Mouse (Mus musculus) midbrain, embryonic 16.5 days (tissue): Measurements from ENCODE around the gene H1f0. TPM values are rescaled to one million over a fixed set of nuclear protein-coding genes. Genes with fewer than 3 reads are reported as not detected.

Source experiments
- ATAC-seq: fragments of 200-750 bp; cut with Nextera tagmentation; 2 replicates; pipeline ENCODE4 v1.8.0; 2017; ENCODE audit warnings: moderate TSS enrichment
- H3K27ac ChIP-seq: fragments of 300-500 bp; sonication (generic); 2 replicates; pipeline ENCODE4 v1.5.1; 2014; ENCODE audit warnings: mild to moderate bottlenecking, low read length, mixed read lengths
- H3K27me3 ChIP-seq: fragments of 300-500 bp; sonication (generic); 2 replicates; pipeline ENCODE4 v1.6.1; 2014; ENCODE audit warnings: low read depth, low read length, mixed read lengths; ENCODE audit not compliant: control insufficient read depth, insufficient read depth
- H3K36me3 ChIP-seq: fragments of 300-500 bp; sonication (generic); 2 replicates; pipeline ENCODE4 v1.6.1; 2014; ENCODE audit warnings: mild to moderate bottlenecking, low read length, moderate library complexity, mixed read lengths; ENCODE audit not compliant: control insufficient read depth, insufficient read depth
- H3K4me1 ChIP-seq: fragments of 300-500 bp; sonication (generic); 2 replicates; pipeline ENCODE4 v1.6.1; 2014; ENCODE audit warnings: mild to moderate bottlenecking, low read length, mixed read lengths; ENCODE audit not compliant: control insufficient read depth, insufficient read depth
- H3K4me2 ChIP-seq: fragments of 300-500 bp; sonication (generic); 2 replicates; pipeline ENCODE4 v1.6.1; 2014; ENCODE audit warnings: mild to moderate bottlenecking, low read length, mixed read lengths
- H3K4me3 ChIP-seq: fragments of 300-500 bp; sonication (generic); 2 replicates; pipeline ENCODE4 v1.5.1; 2014; ENCODE audit warnings: low read depth, mild to moderate bottlenecking, low read length, moderate library complexity, mixed read lengths
- H3K9ac ChIP-seq: fragments of 300-500 bp; sonication (generic); 2 replicates; pipeline ENCODE4 v1.6.1; 2014; ENCODE audit warnings: low read depth, low read length, mixed read lengths
- H3K9me3 ChIP-seq: fragments of 300-500 bp; sonication (generic); replicated peaks from 2 replicates; pipeline ENCODE4 v1.6.1; 2014; ENCODE audit warnings: mild to moderate bottlenecking, low read length, mixed read lengths; ENCODE audit not compliant: control insufficient read depth, poor library complexity, severe bottlenecking
- WGBS: fragments of 180-500 bp; shearing (Covaris S2); extraction: QIAGEN DNeasy Blood & Tissue Kit; methylation state at CpG from one replicate; pipeline ENCODE4 v1.1.7; 2014; 5-methylcytosine and 5-hydroxymethylcytosine counted together
- polyA plus RNA-seq: library from polyadenylated mRNA; unstranded; fragments of >200 nt; fragmentation: Nextera tagmentation; extraction: Ambion mirVana; gene quantifications from 2 replicates; pipeline ENCODE4 v1.2.1, GENCODE M21; 2015

H1f0 gene
- polyA plus RNA-seq, 1 experiment from 2014 or later = 167 TPM

DNA sequence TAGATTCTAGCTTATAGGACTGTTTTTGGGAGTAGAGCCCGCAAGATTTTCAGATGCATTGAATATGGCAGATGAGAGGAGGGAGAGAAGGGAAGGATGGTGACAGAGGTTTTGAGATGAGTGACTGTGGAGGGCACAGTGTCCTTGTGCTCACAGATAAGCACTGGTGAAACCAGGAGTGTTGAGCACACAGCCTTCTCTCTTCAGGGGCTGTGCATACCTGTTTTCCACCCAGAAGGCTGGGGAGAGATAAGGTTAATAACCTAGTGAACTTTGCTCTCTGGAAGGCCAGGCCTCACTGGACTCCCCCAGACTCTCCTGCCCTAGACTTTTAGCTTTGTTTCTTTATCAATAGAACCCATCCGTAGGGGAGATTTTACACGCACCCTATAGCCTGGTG, 40.2 kb downstream of the H1f0 start:
- H3K9me3 ChIP-seq = no peaks in the 10 kb centered on the region
- H3K4me2 ChIP-seq = no peak overlapping the region
- H3K27me3 ChIP-seq = no peaks in the 10 kb centered on the region
- peaks cover 2% of the 10 kb centered on the region for H3K4me1 ChIP-seq
- no peak overlapping the region for H3K4me3 ChIP-seq
- no peak overlapping the region for H3K9ac ChIP-seq
- H3K27ac ChIP-seq = no peak overlapping the region
- no peaks in the 10 kb centered on the region for H3K36me3 ChIP-seq
- no peak for ATAC-seq
- WGBS = 83% methylated on average over 3 of the region's 3 CpGs

GRCm38 (mm10) chr15:79071117-79072039, 43.1 kb downstream of the H1f0 start:
- Histone ChIP-seq H3K9me3 (no peaks in the 10 kb centered on the region), H3K4me3 (no peak overlapping the region)
- WGBS = 65% methylated on average over 5 of the region's 5 CpGs

GRCm38 (mm10) chr15:79073752-79074151, 45.5 kb downstream of the H1f0 start:
- Histone ChIP-seq H3K27me3 (no peaks in the 10 kb centered on the region), H3K4me2 (no peak overlapping the region), H3K4me3 (no peak overlapping the region), H3K4me1 (peaks cover 16% of the 10 kb centered on the region), H3K27ac (no peak overlapping the region), H3K9ac (no peak overlapping the region), H3K9me3 (no peaks in the 10 kb centered on the region), H3K36me3 (peaks cover under 1% of the 10 kb centered on the region; the same call in 1 of the 2 replicates)
- 0 out of 2 replicates have a peak, but pooled peaks have one; percentile 42 for ATAC-seq

More at GRCm38 (mm10) chr15:79071117-79072039, 43.1 kb downstream of the H1f0 start:
- Histone ChIP-seq H3K27ac (no peak overlapping the region), H3K4me1 (peaks cover 13% of the 10 kb centered on the region), H3K9ac (no peak overlapping the region), H3K4me2 (no peak overlapping the region), H3K36me3 (no peaks in the 10 kb centered on the region), H3K27me3 (no peaks in the 10 kb centered on the region)
- ATAC-seq = no peak

DNA sequence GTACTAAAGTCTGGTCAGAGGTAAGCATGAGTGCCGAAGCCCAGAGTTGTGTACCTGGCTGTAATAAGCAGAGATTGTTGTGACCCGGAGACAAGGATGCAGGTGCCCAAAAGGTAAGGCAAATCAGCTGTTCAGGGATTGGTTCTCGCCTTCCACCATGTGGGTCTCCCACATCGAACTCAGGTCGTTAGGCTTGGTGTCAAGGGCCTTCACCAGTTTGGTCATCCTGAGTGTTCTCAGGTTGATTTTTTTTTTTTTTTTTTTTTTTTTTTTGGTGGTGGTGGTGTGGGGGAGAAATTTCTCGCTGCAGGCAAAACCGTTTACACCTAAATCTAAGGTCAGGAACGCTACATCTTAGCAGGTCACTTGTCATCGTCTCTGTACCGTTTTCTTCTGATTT, 46.2 kb downstream of the H1f0 start:
- peak overlapping the region; percentile 94 for H3K4me3 ChIP-seq
- no peak for ATAC-seq
- peaks cover 7% of the 10 kb centered on the region for H3K36me3 ChIP-seq
- H3K4me2 ChIP-seq = peak overlapping the region; percentile 85
- no peaks in the 10 kb centered on the region for H3K27me3 ChIP-seq
- H3K9me3 ChIP-seq = no peaks in the 10 kb centered on the region
- peaks cover 16% of the 10 kb centered on the region for H3K4me1 ChIP-seq
- 41% methylated on average over 10 of the region's 10 CpGs for WGBS
- peak overlapping the region; percentile 75 for H3K27ac ChIP-seq
- H3K9ac ChIP-seq = peak overlapping the region; percentile 54

DNA sequence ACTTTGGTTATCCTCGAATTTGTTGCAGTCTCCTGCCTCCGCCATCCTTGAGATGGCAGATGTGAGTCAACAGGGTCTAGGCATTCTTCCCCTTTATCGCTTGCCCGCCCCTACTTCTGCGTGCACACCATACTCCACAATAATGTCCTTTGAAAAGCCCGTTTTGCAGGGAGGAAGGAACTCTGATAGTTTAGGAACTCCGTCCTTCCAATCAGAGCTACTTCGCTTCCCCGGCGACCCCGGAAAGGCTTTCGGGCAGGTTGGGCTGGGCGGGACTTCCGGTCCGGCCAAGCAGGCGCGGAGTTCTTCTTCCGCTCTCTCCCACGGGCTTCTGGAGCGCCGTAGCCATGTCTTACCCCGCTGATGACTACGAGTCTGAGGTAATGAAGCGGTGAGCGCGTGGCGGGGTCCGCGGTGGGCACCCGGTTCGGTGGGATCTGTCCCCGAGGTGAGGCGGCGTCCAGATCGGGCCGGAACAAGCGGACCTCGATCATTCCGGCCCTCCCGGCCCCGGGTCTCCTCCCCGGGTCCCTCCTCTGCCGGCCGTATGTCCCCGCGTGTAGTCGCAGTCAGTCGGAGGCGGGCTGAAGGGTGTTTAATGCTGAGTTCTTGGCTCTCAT, 46.8 kb downstream of the H1f0 start, which contains the start of gene Eif3l:
Eif3l (plus strand) TSS at position 267 of the 620 bp plus-strand sequence.
- H3K27ac ChIP-seq = peak within 1 kb of the TSS; percentile 75
- peak; percentile 91 for ATAC-seq

GRCm38 (mm10) chr15:79075658-79076365, 47.6 kb downstream of the H1f0 start:
- Histone ChIP-seq H3K9me3 (no peaks in the 10 kb centered on the region), H3K36me3 (peaks cover 19% of the 10 kb centered on the region), H3K27ac (no peak overlapping the region), H3K9ac (peak overlapping the region; percentile 88), H3K4me2 (peak overlapping the region; percentile 85), H3K27me3 (no peaks in the 10 kb centered on the region), H3K4me3 (peak overlapping the region; percentile 94), H3K4me1 (peaks cover 16% of the 10 kb centered on the region)
- WGBS = 39% methylated on average over 15 of the region's 15 CpGs
- no peak for ATAC-seq

More for the DNA sequence above, 46.8 kb downstream of the H1f0 start, which contains the start of gene Eif3l:
- Histone ChIP-seq H3K4me2 (peak within 1 kb of the TSS; percentile 85), H3K36me3 (peaks cover 13% of the 10 kb centered on the region), H3K9me3 (no peaks in the 10 kb centered on the region), H3K9ac (peak within 1 kb of the TSS; percentile 88), H3K4me3 (peak within 1 kb of the TSS; percentile 94), H3K4me1 (peaks cover 16% of the 10 kb centered on the region), H3K27me3 (no peaks in the 10 kb centered on the region)
- under 1% methylated on average over 49 of the region's 49 CpGs for WGBS

- no peak overlapping the region for H3K27ac ChIP-seq
- WGBS = 97% methylated on average over 7 of the region's 7 CpGs
- H3K4me2 ChIP-seq = no peak overlapping the region
- no peaks in the 10 kb centered on the region for H3K27me3 ChIP-seq
- ATAC-seq = no peak
- peaks cover 49% of the 10 kb centered on the region for H3K36me3 ChIP-seq
- no peak overlapping the region for H3K4me3 ChIP-seq
- H3K9ac ChIP-seq = no peak overlapping the region
- H3K9me3 ChIP-seq = no peaks in the 10 kb centered on the region
- H3K4me1 ChIP-seq = peaks cover 12% of the 10 kb centered on the region
Observed at GRCm38 (mm10) chr15:79079567-79079966, 51.3 kb downstream of the H1f0 start.
